Mouse (Mus musculus) telencephalon, adult 2 months (tissue): ENCODE measurements around the gene Ap4m1.
A peak's percentile ranks its signal among the peaks of the same experiment; 100 is the strongest.

Experiments
- DNase-seq: peaks from one replicate; pipeline ENCODE4 v3.0.0-alpha.2; 2011; ENCODE audit warnings: low read depth, low spot score

Gene Ap4m1

GRCm38 (mm10) chr5:138171695-138172491, at the start of gene Ap4m1, which contains the start of gene Mcm7:
Gene Ap4m1, plus strand, starts transcription at chr5:138172002.
Gene Mcm7, minus strand, starts transcription at chr5:138172422.
- DNase-seq = peak; percentile 97

GRCm38 (mm10) chr5:138132425-138133064, 39.3 kb upstream of the Ap4m1 start:
- no peak for DNase-seq

GRCm38 (mm10) chr5:138137257-138137656, 34.5 kb upstream of the Ap4m1 start:
- DNase-seq = no peak

GRCm38 (mm10) chr5:138137935-138138549, 33.8 kb upstream of the Ap4m1 start:
- DNase-seq = no peak

GRCm38 (mm10) chr5:138138585-138138984, 33.2 kb upstream of the Ap4m1 start:
- no peak for DNase-seq

GRCm38 (mm10) chr5:138154390-138154789, 17.4 kb upstream of the Ap4m1 start:
- no peak for DNase-seq

GRCm38 (mm10) chr5:138155443-138155976, 16.3 kb upstream of the Ap4m1 start, which contains the start of gene Zfp113:
Gene Zfp113, minus strand, starts transcription at chr5:138155744.
- DNase-seq = peak; percentile 98

- no peak for DNase-seq
Measured at GRCm38 (mm10) chr5:138160224-138160762, 11.5 kb upstream of the Ap4m1 start.

GRCm38 (mm10) chr5:138160842-138161665, 10.7 kb upstream of the Ap4m1 start, which contains the start of gene Cops6:
Gene Cops6, plus strand, starts transcription at chr5:138161071.
- DNase-seq = peak; percentile 90

GRCm38 (mm10) chr5:138163046-138163445, 8.8 kb upstream of the Ap4m1 start:
- no peak for DNase-seq

- DNase-seq = no peak
Measured at GRCm38 (mm10) chr5:138163610-138164009, 8.2 kb upstream of the Ap4m1 start.

- no peak for DNase-seq
Measured at GRCm38 (mm10) chr5:138165594-138165993, 6.2 kb upstream of the Ap4m1 start.

GRCm38 (mm10) chr5:138170936-138171561, 753 bp upstream of the Ap4m1 start:
- DNase-seq = peak; percentile 94

- no peak for DNase-seq
Measured at GRCm38 (mm10) chr5:138173217-138173616, 1.4 kb downstream of the Ap4m1 start.

GRCm38 (mm10) chr5:138186950-138187638, 15.3 kb downstream of the Ap4m1 start, which contains the start of the genes Taf6 and Cnpy4:
Gene Taf6, minus strand, starts transcription at chr5:138187451.
Gene Cnpy4, plus strand, starts transcription at chr5:138187485.
- peak; percentile 86 for DNase-seq

GRCm38 (mm10) chr5:138187661-138188306, 16.0 kb downstream of the Ap4m1 start:
- DNase-seq = peak; percentile 94

GRCm38 (mm10) chr5:138193771-138194727, 22.2 kb downstream of the Ap4m1 start, which contains the start of gene Mblac1:
Gene Mblac1, plus strand, starts transcription at chr5:138194314.
- DNase-seq = peak; percentile 92
